19 mouse cellular contexts compared by ENCODE assay signal in genomic region chr2:38094380-38095163, GRCm38 (mm10).
A peak's percentile ranks its signal among the peaks of the same experiment; 100 is the strongest.
DNase-seq lines count a peak whose midpoint lies in the region; ATAC-seq lines count a peak whose summit lies in the region.
"Had no signal": no experiment of that assay in that cellular context is flagged by ENCODE, and none has a peak within 500 bp of the region (broad histone marks: within the 10 kb centered on the region; RNA-seq: fewer than 3 reads in every experiment).

No protein-coding gene starts in this region.

- ATAC-seq in forebrain, embryonic 11.5 days (replicated peaks; ENCODE audit: low FRiP score), result no peak
- ATAC-seq in forebrain, embryonic 16.5 days, result no peak
- ATAC-seq in liver, embryonic 11.5 days (replicated peaks; ENCODE audit: low FRiP score), result no peak
- ATAC-seq in liver, embryonic 15.5 days (ENCODE audit: insufficient read depth), result no peak

- H3K4me3 ChIP-seq in forebrain, embryonic 11.5 days (ENCODE audit: low read depth, low read length), result no peak overlapping the region
- no peak overlapping the region for H3K4me3 ChIP-seq in forebrain, embryonic 16.5 days (replicated peaks; ENCODE audit: low read length)
- H3K4me3 ChIP-seq in liver, embryonic 11.5 days (ENCODE audit: low read depth, low read length), result no peak overlapping the region
- no peak overlapping the region for H3K4me3 ChIP-seq in liver, embryonic 15.5 days (replicated peaks)
- H3K4me3 ChIP-seq: heart, embryonic 10.5 days; left cerebral cortex, adult 2 months; lung, embryonic 15.5 days had no signal

- 24% methylated on average over 2 of the region's 2 CpGs for WGBS in forebrain, embryonic 11.5 days
- 9% methylated on average over 2 of the region's 2 CpGs for WGBS in forebrain, embryonic 16.5 days
- WGBS in liver, embryonic 11.5 days, result 51% methylated on average over 2 of the region's 2 CpGs
- WGBS in liver, embryonic 15.5 days (ENCODE audit: insufficient replicate concordance), result 53% methylated on average over 2 of the region's 2 CpGs

- H3K27ac ChIP-seq in forebrain, embryonic 11.5 days (ENCODE audit: low read depth, low read length), result 0 out of 2 replicates have a peak overlapping the region, but pooled peaks have one; percentile 14
- H3K27ac ChIP-seq in forebrain, embryonic 16.5 days (ENCODE audit: low read length), result no peak overlapping the region
- H3K27ac ChIP-seq in liver, embryonic 11.5 days (ENCODE audit: low read depth, low read length), result no peak overlapping the region
- H3K27ac ChIP-seq in liver, embryonic 15.5 days (replicated peaks), result peak overlapping the region; percentile 31; the same call in 1 of the 2 replicates
- H3K27ac ChIP-seq: heart, embryonic 10.5 days; left cerebral cortex, adult 2 months; lung, embryonic 15.5 days had no signal

- H3K36me3 ChIP-seq in forebrain, embryonic 11.5 days (ENCODE audit: control insufficient read depth, insufficient read depth, low read length), result no peaks in the 10 kb centered on the region
- H3K36me3 ChIP-seq in forebrain, embryonic 16.5 days (ENCODE audit: control insufficient read depth, insufficient read depth), result no peaks in the 10 kb centered on the region
- H3K36me3 ChIP-seq in liver, embryonic 11.5 days (ENCODE audit: control insufficient read depth, insufficient read depth, low read length), result no peaks in the 10 kb centered on the region
- H3K36me3 ChIP-seq in liver, embryonic 15.5 days (replicated peaks), result no peaks in the 10 kb centered on the region
- H3K36me3 ChIP-seq: heart, embryonic 10.5 days; lung, embryonic 15.5 days had no signal

- DNase-seq in forebrain, embryonic 11.5 days (ENCODE audit: low spot score), result no peak
- DNase-seq in liver, embryonic 11.5 days (ENCODE audit: low spot score), result no peak
- no peak for DNase-seq in liver
- peak; percentile 25 for DNase-seq in MN1 (ENCODE audit: low spot score)
- DNase-seq in lung, postnatal 36 days, result no peak
- no peak for DNase-seq in lung, adult 18-20 months
- DNase-seq: adrenal gland, adult 8-10 months; cerebellum, adult 11 months; cerebellum, postnatal 36 days; gastrocnemius, postnatal 25 days; heart, postnatal 10 days; kidney, adult 9 months; right cerebral cortex, adult 18-20 months; thymus, postnatal 36 days had no signal

- H3K9ac ChIP-seq in forebrain, embryonic 11.5 days (ENCODE audit: low read length), result no peak overlapping the region
- H3K9ac ChIP-seq in forebrain, embryonic 16.5 days (replicated peaks; ENCODE audit: low read depth, low read length), result no peak overlapping the region
- peak overlapping the region; percentile 10; the same call in 1 of the 2 replicates for H3K9ac ChIP-seq in liver, embryonic 11.5 days (ENCODE audit: low read depth, low read length)
- H3K9ac ChIP-seq in liver, embryonic 15.5 days, result peak overlapping the region; percentile 10; the same call in 1 of the 2 replicates
- H3K9ac ChIP-seq: lung, embryonic 15.5 days had no signal

- peaks cover 27% of the 10 kb centered on the region for H3K4me1 ChIP-seq in forebrain, embryonic 11.5 days (replicated peaks; ENCODE audit: control insufficient read depth, insufficient read depth, low read length)
- peaks cover 42% of the 10 kb centered on the region for H3K4me1 ChIP-seq in forebrain, embryonic 16.5 days (replicated peaks; ENCODE audit: control insufficient read depth, insufficient read depth, low read length)
- peaks cover 47% of the 10 kb centered on the region for H3K4me1 ChIP-seq in liver, embryonic 11.5 days (replicated peaks; ENCODE audit: control insufficient read depth, insufficient read depth, low read length)
- H3K4me1 ChIP-seq in liver, embryonic 15.5 days (replicated peaks), result peaks cover 50% of the 10 kb centered on the region

- H3K4me2 ChIP-seq in forebrain, embryonic 11.5 days (ENCODE audit: low read depth, low read length, severe bottlenecking), result no peak overlapping the region
- H3K4me2 ChIP-seq in forebrain, embryonic 16.5 days (ENCODE audit: low read length), result no peak overlapping the region
- 0 out of 2 replicates have a peak overlapping the region, but pooled peaks have one; percentile 6 for H3K4me2 ChIP-seq in liver, embryonic 11.5 days
- H3K4me2 ChIP-seq in liver, embryonic 15.5 days, result peak overlapping the region; percentile 20
- H3K4me2 ChIP-seq: lung, embryonic 15.5 days had no signal

- no peaks in the 10 kb centered on the region for H3K27me3 ChIP-seq in forebrain, embryonic 11.5 days (ENCODE audit: control insufficient read depth, insufficient read depth, low read length)
- no peaks in the 10 kb centered on the region for H3K27me3 ChIP-seq in forebrain, embryonic 16.5 days (replicated peaks; ENCODE audit: control insufficient read depth, insufficient read depth, low read length)
- no peaks in the 10 kb centered on the region for H3K27me3 ChIP-seq in liver, embryonic 11.5 days (replicated peaks; ENCODE audit: control insufficient read depth, insufficient read depth, low read length)
- H3K27me3 ChIP-seq in liver, embryonic 15.5 days, result no peaks in the 10 kb centered on the region
- H3K27me3 ChIP-seq: lung, embryonic 15.5 days had no signal

- H3K9me3 ChIP-seq in forebrain, embryonic 11.5 days (ENCODE audit: control insufficient read depth, low read length), result no peaks in the 10 kb centered on the region
- H3K9me3 ChIP-seq in forebrain, embryonic 16.5 days (ENCODE audit: control insufficient read depth, low read length), result no peaks in the 10 kb centered on the region
- no peaks in the 10 kb centered on the region for H3K9me3 ChIP-seq in liver, embryonic 11.5 days (ENCODE audit: control insufficient read depth, low read length)
- H3K9me3 ChIP-seq in liver, embryonic 15.5 days (replicated peaks), result no peaks in the 10 kb centered on the region
- H3K9me3 ChIP-seq: heart, embryonic 10.5 days; lung, embryonic 15.5 days had no signal

Comparison
In these comparisons a context has a peak if more than half of its experiments do, and no peak if none do; other contexts are left out.
1. H3K27ac ChIP-seq: peak in forebrain, embryonic 11.5 days (single experiment) and liver, embryonic 15.5 days (single experiment); none in forebrain, embryonic 16.5 days (single experiment) and liver, embryonic 11.5 days (single experiment).
2. H3K4me2 ChIP-seq: peak in liver, embryonic 11.5 days (single experiment) and liver, embryonic 15.5 days (single experiment); none in forebrain, embryonic 11.5 days (single experiment) and forebrain, embryonic 16.5 days (single experiment).
3. H3K9ac ChIP-seq: peak in liver, embryonic 11.5 days (single experiment) and liver, embryonic 15.5 days (single experiment); none in forebrain, embryonic 11.5 days (single experiment) and forebrain, embryonic 16.5 days (single experiment).